Mouse (Mus musculus): ENCODE results near the gene Foxi2.

- TF ChIP-seq CTCF (IDR thresholded peaks at IDR 0.05; ENCODE audit: borderline replicate concordance, extremely low read depth, insufficient read depth, insufficient read length), result no peak
- TF ChIP-seq POLR2A (IDR thresholded peaks at IDR 0.05; ENCODE audit: borderline replicate concordance, extremely low read depth, insufficient read depth, insufficient read length, poor library complexity, severe bottlenecking), result no peak
Observed at GRCm38 (mm10) chr7:135430903-135431302, 20.8 kb downstream of the Foxi2 start.

All from brain, embryonic 14.5 days (tissue).